Mouse (Mus musculus): ENCODE data around the gene Abcc6.

The Abcc6 gene

DNA sequence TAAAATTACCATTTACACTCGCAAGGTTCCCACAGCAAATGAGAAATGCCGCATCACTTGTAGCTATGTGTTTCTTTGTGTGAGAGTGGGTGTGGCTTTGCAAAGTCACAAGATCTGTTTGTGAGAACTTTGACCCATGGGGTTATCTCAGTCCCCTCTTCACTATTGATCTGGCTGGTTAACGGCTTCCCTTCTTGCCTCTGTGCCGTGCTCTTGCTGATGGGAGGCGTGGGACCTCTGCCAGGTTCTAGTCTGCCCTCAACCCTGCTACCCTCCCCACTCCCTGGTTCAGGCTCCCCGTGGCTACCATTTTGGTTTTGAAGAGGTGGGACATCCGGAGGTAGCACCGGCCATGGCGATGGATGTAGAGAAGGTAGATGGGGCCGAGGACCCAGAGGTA lies 1.4 kb downstream of the Abcc6 start:
- in situ Hi-C loops (cut with MboI, MseI) = no loop called here

DNA sequence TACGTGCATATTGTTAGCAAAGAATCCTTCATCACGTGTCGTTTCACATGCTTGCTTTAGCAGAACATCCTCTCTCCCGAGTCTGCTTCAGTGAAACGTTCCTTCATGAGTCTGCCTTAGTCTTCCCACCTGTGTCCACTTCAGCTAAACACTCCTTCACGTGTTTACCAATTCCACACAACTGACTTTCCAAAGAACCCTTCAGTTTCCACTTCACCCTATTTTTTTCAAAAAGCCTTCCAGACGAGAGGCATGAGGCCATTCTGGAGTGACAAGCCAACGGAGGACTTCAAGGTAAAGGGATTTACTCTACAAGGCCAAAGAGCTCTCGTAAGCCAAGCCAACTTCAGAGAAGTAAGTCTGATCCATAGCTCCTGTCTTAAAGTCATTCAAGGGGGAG lies 4.7 kb downstream of the Abcc6 start:
- in situ Hi-C loops (cut with MboI, MseI) = no loop called here

DNA sequence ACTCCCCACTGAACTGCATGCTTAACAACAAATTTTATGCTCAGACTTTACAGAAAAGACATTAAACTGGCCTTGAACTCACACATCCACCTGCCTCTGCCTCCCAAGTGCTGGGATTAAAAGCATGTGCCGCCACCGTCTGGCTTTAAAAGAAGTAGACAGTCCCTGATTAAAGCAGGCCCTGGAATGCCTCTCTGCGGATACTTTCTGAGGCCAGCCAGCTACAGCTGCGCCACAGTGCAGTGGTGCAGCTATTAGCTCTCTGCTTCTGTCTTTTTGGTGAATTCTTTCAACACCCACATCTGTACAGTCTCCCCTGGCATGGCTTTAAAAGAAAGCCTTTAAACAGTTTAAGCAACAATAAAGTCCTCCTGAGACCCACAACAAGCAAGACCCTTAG lies 8.2 kb downstream of the Abcc6 start:
- in situ Hi-C loops (cut with MboI, MseI) = no loop called here

DNA sequence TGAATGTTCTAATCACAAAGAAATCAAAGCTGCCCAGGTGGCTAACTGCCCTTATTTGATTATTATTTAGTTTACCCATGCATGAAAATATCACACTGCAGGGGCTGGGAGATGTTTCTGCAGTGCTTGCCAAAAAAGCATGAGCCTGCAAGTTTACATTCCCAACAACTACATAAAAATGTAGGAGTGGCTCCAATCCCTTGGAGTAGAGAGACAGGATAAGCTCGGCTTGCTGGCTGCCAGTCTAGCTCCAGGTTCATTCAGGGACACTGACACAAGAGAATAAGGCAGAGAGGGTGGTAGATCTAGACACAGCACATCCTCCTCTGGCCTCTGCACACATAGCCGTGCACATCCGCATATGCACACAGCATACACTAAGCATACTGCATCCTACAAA lies 10.5 kb downstream of the Abcc6 start:
- in situ Hi-C loops (cut with MboI, MseI) = no loop called here

DNA sequence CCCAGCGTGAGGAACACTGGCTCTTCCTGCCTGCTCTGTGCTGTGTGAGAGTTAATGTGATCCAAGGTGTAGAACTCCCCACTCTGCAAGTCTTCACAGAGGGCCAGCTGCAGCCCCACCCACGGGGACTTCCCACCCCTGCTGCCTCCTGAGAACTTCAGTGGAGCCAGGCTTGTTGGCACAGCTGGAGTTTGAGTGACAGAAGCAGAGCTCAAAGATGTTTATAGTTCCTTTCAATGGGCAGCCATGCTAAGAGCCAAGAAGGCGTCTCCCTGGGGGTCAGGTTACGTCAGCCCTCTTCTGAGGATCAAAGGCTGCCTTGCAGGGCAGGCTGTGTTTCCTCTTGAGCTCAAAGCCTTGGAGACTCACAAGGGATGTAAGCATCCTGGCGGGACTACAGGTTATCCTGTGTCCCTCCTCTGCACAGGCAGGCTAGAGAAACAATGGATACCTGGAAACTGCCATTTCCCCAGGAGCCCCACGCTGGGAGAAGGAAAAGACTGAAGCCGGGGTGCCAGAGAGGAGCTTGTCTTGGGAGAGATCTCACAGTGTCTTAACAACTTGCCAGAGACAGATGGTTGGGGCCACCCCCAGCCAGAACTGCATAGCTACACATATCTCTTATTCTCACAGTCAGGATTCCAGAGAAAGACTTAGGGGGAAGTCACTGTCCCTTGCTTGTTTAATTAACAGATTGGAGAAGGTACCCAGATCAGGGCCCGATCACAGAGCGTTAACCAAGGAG lies 16.7 kb downstream of the Abcc6 start:
- in situ Hi-C loops (cut with MboI, MseI) = loop anchor here (5.0 kb wide), 1 partner anchor 71 kb away; no protein-coding TSS in a partner anchor

GRCm38 (mm10) chr7:46012121-46012520 lies 18.0 kb downstream of the Abcc6 start:
- in situ Hi-C loops (cut with MboI, MseI) = loop anchor here (5.0 kb wide), 1 partner anchor 70 kb away; no protein-coding TSS in a partner anchor

- in situ Hi-C loops (cut with MboI, MseI) = no loop called here
Measured at GRCm38 (mm10) chr7:46009578-46009977, 20.5 kb downstream of the Abcc6 start.

DNA sequence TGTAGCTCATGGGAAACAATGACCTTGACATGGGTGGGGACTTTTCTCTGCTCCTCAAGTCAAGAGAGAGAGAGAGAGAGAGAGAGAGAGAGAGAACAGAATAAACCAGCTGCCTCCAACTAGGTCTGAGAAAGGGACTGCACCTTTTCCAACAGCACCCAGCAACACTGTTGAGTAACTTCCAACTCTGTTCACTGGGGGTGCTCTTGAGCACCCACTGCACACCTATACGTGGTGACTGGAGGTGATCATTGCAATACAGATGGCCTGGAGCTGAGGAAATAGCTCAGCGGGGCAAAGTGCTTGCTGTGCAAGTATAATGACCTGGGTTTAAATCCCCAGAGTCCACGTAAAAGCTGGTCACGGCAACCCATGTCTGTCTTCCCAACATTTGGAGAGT lies 27.4 kb downstream of the Abcc6 start:
- in situ Hi-C loops (cut with MboI, MseI) = no loop called here

DNA sequence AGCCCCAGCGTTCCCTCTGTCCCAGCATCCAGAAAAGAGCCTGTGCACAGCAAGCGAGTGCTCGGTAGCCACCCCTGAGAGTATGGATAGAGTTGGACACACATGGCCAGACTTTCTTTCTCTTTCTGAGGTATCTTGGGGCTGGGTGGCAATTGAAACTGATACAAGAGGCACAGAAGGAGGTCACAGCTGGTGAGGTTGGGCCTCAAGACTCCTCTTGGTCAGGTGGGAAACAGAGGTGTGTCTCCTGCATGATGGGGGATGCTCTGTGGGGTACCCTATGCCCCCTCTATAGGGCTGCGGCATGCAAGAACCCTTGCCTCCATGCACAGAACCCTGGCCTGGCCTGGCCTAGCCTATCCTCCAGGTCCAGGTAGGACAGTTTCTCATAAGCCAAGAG lies 29.5 kb downstream of the Abcc6 start:
- in situ Hi-C loops (cut with MboI, MseI) = no loop called here

GRCm38 (mm10) chr7:45992470-45992869 lies 37.6 kb downstream of the Abcc6 start:
- in situ Hi-C loops (cut with MboI, MseI) = no loop called here

GRCm38 (mm10) chr7:45988344-45988743 lies 41.8 kb downstream of the Abcc6 start:
- in situ Hi-C loops (cut with MboI, MseI) = no loop called here

GRCm38 (mm10) chr7:45986893-45987292 lies 43.2 kb downstream of the Abcc6 start:
- in situ Hi-C loops (cut with MboI, MseI) = no loop called here

DNA sequence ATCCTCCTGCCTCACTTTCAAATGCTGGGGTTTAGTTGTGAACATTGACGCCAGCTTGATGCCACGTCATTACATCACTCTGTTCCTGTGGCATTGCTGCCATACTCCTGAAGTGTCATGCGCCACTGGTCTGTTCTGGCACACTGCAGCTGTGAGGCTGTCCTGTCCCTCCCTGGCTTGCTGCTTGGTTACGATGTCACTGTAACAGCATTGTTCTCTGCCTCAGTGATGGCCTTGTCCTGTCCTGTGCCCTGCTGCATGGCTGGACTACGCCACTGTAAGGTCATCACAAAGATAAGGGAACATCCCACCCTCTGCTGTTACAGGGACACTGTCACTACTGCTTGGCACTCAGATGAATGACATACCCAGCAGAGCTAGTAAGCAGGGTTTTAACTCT lies 48.5 kb downstream of the Abcc6 start:
- in situ Hi-C loops (cut with MboI, MseI) = no loop called here

DNA sequence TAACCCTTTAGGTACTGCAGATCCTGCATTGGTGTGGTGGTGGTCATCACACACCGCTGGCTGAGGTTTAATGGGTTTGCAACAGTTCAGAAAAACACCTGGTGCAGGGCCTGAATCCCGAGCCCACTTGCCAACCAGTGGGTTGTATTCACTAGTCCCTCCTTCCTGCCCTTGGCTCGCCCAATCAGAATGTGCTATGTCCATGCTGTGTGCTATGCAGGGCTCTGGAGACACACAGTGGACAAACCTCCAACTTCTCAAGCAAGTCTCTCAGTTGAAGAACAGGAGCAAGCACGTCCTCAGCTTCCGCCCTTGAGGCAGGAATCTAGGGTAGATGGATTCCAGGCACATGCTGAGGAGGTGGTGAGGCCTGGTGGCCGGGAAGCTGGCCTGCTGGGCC lies 55.6 kb downstream of the Abcc6 start:
- in situ Hi-C loops (cut with MboI, MseI) = loop anchor here (10.0 to 25.0 kb wide), 2 partner anchors 460 to 1287 kb away; no protein-coding TSS in a partner anchor

- in situ Hi-C loops (cut with MboI, MseI) = loop anchor here (10.0 to 25.0 kb wide), 2 partner anchors 461 to 1287 kb away; no protein-coding TSS in a partner anchor
Measured at GRCm38 (mm10) chr7:45974103-45974502, 56.0 kb downstream of the Abcc6 start.

GRCm38 (mm10) chr7:45973271-45973687 lies 56.8 kb downstream of the Abcc6 start:
- in situ Hi-C loops (cut with MboI, MseI) = loop anchor here (10.0 to 25.0 kb wide), 2 partner anchors 462 to 1286 kb away; no protein-coding TSS in a partner anchor

DNA sequence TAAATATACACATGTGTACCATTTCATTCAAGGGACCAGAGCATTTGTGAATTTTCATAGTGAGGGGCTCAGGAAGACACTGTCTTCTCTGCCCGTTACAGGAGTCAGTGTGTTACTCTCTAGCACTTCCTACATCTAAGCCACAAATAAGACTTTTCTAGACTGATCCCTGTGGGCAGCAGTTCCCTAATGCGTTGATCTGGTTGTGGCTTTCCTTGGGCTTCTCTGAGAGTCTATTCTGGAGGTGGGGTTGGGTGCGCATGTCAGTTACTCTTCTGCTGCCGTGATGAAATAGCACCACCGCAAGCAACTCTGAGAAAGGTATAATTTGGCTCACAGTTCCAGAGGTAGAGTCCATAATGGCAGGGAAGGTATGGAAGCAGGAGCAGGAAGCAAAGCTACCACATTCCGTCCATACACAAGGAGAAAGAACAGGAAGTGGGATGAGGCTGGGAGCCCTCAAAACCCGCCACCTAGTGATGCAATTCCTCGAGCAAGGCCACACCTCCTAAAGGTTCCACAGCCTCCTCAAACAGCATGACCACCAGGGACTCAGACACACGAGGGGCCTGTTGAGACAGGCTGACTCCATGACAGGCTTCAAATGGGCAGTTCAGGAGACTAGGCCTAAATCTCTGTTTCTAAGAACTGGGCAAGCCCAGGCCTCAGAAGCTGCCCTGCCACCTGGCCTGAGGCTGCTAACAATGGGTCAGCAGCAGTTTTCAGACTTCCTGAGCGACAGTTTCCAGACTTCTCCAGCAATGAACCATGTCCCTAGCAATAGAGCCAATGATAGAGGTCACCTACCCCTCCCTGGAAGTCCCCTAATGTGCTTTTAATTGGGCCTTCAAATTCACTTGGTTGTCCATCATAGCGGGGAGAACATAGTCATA lies 58.0 kb downstream of the Abcc6 start:
- in situ Hi-C loops (cut with MboI, MseI) = loop anchor here (10.0 to 25.0 kb wide), 2 partner anchors 463 to 1285 kb away; no protein-coding TSS in a partner anchor

DNA sequence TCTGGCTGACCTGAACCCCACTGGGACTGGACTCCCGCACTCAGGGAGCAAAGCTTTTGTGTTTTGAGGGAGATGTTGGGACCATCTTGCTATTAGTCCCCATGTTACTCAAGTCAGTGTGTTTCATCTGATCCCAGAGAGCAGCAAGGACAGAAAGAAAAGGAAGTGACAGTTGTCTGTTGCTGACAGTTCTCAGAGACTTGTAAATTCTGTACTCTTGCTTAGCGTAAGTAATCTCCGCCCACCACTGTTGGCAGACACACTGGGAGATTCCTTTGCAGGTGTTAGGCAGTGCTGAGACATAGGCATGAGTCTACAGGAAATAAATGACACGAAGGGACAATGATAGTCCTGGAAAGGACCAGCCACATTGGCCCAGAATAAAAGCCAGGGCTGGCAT lies 73.5 kb downstream of the Abcc6 start:
- in situ Hi-C loops (cut with MboI, MseI) = loop anchor here (25.0 kb wide), 1 partner anchor 1269 kb away; no protein-coding TSS in a partner anchor

DNA sequence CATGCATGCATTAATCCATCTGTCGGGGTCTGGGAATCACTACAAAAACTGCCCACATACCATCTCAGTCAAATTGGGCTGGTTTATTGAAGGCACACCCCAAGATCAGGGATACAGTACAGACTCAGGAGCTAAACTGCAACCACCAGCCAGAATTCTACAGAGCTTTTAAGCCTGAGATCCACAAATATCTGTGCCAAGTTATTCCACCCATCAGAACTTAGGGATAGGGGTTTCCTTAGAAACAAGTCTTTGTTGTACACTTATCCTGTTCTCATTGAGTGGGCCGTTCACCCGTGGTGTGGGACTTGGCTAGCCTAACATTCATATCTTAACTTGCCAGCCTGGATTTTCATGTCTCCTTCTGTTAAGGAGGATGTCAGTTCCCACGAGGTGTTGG lies 81.0 kb downstream of the Abcc6 start:
- in situ Hi-C loops (cut with MboI, MseI) = no loop called here

DNA sequence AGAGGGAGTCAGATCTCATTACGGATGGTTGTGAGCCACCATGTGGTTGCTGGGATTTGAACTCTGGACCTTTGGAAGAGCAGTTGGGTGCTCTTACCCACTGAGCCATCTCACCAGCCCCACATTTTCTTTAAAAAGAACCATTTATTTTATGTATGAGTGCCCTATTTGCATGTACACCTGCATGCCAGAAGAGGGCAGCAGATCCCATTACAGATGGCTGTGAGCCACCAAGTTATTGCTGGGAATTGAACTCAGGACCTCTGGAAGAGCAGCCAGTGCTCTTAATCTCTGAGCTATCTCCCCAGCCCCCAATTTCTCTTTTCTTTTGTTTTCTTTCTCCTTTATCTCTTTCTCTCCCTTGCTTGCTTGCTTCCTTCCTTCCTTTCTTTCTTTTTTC lies 86.8 kb downstream of the Abcc6 start:
- in situ Hi-C loops (cut with MboI, MseI) = loop anchor here (5.0 kb wide), 2 partner anchors 69 to 211 kb away; no protein-coding TSS in a partner anchor

GRCm38 (mm10) chr7:45941986-45942385 lies 88.1 kb downstream of the Abcc6 start:
- in situ Hi-C loops (cut with MboI, MseI) = loop anchor here (5.0 kb wide), 2 partner anchors 70 to 210 kb away; no protein-coding TSS in a partner anchor

DNA sequence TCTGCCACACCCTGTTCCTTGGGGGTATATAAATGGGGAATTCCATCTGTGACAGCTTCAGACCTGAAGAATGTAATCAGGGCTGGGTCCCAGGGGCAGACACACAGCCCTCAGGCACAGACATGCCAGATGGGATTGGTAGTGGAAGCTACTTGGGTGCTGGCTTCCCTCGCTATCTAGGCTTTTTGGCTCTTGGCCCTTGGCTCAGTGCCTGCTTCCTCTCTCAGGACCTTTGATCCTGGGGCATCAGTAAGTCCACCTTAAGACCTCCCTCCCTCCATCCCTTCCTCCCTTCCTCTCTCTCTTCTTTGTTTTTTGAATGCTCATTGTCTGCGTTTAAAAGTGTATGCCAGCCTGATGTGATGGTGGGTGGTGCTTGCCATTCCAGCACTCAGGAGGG lies 90.3 kb downstream of the Abcc6 start:
- in situ Hi-C loops (cut with MboI, MseI) = loop anchor here (5.0 kb wide), 2 partner anchors 72 to 208 kb away; no protein-coding TSS in a partner anchor

Data from T-helper 2 cell (primary cell).